Mouse (Mus musculus) stomach, embryonic 16.5 days (tissue): ENCODE results near the gene Bcor. TPM values are rescaled to one million over a fixed set of nuclear protein-coding genes. Genes with fewer than 3 reads are reported as not detected.

Source experiments
- ATAC-seq: fragments of 200-750 bp; cut with Nextera tagmentation; 2 replicates; pipeline ENCODE4 v1.8.0; 2017; ENCODE audit warnings: moderate number of reproducible peaks, moderate TSS enrichment; ENCODE audit not compliant: insufficient read depth, low FRiP score
- H3K27ac ChIP-seq: fragments of 300-500 bp; sonication (generic); 2 replicates; pipeline ENCODE4 v1.5.1; 2014; ENCODE audit warnings: low read length
- H3K27me3 ChIP-seq: fragments of 300-500 bp; sonication (generic); 2 replicates; pipeline ENCODE4 v1.6.1; 2014; ENCODE audit warnings: low read length, control low read depth, mixed read lengths; ENCODE audit not compliant: control insufficient read depth, insufficient read depth
- H3K36me3 ChIP-seq: fragments of 300-500 bp; sonication (generic); 2 replicates; pipeline ENCODE4 v1.6.1; 2014; ENCODE audit warnings: low read length; ENCODE audit not compliant: control insufficient read depth, insufficient read depth
- H3K4me1 ChIP-seq: fragments of 300-500 bp; sonication (generic); 2 replicates; pipeline ENCODE4 v1.6.1; 2014; ENCODE audit warnings: low read length, control low read depth, mixed read lengths; ENCODE audit not compliant: control insufficient read depth, insufficient read depth
- H3K4me2 ChIP-seq: fragments of 300-500 bp; sonication (generic); 2 replicates; pipeline ENCODE4 v1.6.1; 2014; ENCODE audit warnings: low read depth, low read length, mixed read lengths
- H3K4me3 ChIP-seq: fragments of 300-500 bp; sonication (generic); replicated peaks from 2 replicates; pipeline ENCODE4 v1.5.1; 2014; ENCODE audit warnings: mild to moderate bottlenecking, low read length
- H3K9ac ChIP-seq: fragments of 300-500 bp; sonication (generic); 2 replicates; pipeline ENCODE4 v1.6.1; 2014; ENCODE audit warnings: low read length
- H3K9me3 ChIP-seq: fragments of 300-500 bp; sonication (generic); replicated peaks from 2 replicates; pipeline ENCODE4 v1.6.1; 2016; ENCODE audit warnings: low read length, control low read depth; ENCODE audit not compliant: control insufficient read depth
- WGBS: fragments of 180-500 bp; shearing (Covaris S2); extraction: QIAGEN DNeasy Blood & Tissue Kit; methylation state at CpG from one replicate; pipeline ENCODE4 v1.1.7; 2014; 5-methylcytosine and 5-hydroxymethylcytosine counted together
- polyA plus RNA-seq: library from polyadenylated mRNA; unstranded; fragments of >200 nt; fragmentation: Nextera tagmentation; extraction: Ambion mirVana; gene quantifications from 2 replicates; pipeline ENCODE4 v1.2.1, GENCODE M21; 2015

Bcor gene
- polyA plus RNA-seq, 1 experiment from 2014 or later: 13.9 TPM

DNA sequence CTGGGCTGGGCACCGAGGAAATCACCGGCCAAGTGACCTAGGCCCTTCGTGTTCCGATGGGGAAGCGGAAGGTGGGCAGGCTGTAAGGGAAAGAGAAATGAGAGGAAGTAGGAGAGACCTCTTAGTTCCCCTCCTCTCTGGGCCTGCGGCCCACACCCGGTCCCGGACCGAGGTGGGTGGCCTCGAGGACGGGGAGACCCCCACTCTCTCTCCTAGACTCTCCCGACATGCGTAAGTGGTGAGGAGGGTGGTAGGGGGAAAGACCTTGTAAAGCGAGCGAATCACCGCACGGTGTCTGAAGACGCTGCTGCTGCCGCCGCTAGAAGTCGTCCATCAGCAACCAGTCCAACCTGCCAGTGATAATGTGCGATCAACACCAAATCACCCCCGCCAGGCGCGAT lies 23.0 kb downstream of the Bcor start:
- no peaks in the 10 kb centered on the region for H3K9me3 ChIP-seq
- H3K36me3 ChIP-seq: no peaks in the 10 kb centered on the region
- H3K4me2 ChIP-seq: peak overlapping the region; percentile 81
- 4% methylated on average over 24 of the region's 25 CpGs for WGBS
- peak overlapping the region; percentile 64 for H3K9ac ChIP-seq
- peaks cover 42% of the 10 kb centered on the region; the same call in 1 of the 2 replicates for H3K27me3 ChIP-seq
- H3K4me1 ChIP-seq: 0 out of 2 replicates have a peak, but pooled peaks cover 13% of the 10 kb centered on the region
- peak overlapping the region; percentile 43 for H3K4me3 ChIP-seq
- H3K27ac ChIP-seq: peak overlapping the region; percentile 74; the same call in 1 of the 2 replicates
- ATAC-seq: no peak

DNA sequence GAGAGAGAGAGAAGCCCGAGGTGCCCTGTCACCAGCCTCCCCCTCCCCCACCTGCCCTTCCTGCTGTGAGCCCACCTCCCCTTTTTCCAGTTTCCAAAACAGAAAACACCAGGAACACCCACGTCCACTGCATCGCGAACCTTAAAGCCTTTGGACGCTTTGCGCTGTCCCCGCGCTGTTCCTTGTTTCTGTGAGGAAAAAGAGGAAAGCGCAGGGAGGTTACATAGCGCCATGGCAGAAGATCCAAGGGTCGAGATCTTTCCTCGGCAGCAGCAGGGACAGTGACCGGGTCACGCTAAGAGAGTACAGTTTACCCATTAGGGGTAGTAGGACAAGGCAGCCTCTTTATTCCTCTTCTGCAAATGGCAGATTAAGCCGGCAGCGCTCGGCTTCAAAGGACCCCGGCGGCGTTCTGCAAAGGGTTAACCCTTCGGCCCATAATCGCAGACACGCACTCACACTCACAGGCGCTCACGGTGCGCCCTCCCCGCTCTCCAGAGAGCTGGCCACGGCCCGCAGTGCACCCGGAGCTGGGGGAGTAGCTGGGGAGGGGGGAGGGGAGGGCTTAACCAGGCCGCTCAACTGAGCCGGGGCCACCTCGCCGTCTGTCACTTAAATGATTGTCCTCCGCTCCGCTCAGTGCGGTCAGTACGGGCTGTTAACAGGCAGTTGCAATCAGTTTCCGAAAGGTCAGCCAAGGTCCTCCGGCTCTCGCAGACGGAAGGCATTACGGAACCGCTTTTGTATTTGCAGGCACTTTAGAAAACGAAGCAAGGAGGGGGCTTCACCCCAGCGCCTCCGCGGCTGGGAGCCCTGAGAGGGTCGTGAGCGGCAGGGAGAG lies 23.7 kb downstream of the Bcor start:
- H3K4me1 ChIP-seq: 0 out of 2 replicates have a peak, but pooled peaks cover 13% of the 10 kb centered on the region
- no peaks in the 10 kb centered on the region for H3K9me3 ChIP-seq
- H3K27me3 ChIP-seq: peaks cover 45% of the 10 kb centered on the region; the same call in 1 of the 2 replicates
- no peak for ATAC-seq
- H3K27ac ChIP-seq: peak overlapping the region; percentile 74
- WGBS: 1% methylated on average over 48 of the region's 50 CpGs
- no peaks in the 10 kb centered on the region for H3K36me3 ChIP-seq
- peak overlapping the region; percentile 64 for H3K9ac ChIP-seq
- H3K4me3 ChIP-seq: peak overlapping the region; percentile 43
- H3K4me2 ChIP-seq: peak overlapping the region; percentile 81

DNA sequence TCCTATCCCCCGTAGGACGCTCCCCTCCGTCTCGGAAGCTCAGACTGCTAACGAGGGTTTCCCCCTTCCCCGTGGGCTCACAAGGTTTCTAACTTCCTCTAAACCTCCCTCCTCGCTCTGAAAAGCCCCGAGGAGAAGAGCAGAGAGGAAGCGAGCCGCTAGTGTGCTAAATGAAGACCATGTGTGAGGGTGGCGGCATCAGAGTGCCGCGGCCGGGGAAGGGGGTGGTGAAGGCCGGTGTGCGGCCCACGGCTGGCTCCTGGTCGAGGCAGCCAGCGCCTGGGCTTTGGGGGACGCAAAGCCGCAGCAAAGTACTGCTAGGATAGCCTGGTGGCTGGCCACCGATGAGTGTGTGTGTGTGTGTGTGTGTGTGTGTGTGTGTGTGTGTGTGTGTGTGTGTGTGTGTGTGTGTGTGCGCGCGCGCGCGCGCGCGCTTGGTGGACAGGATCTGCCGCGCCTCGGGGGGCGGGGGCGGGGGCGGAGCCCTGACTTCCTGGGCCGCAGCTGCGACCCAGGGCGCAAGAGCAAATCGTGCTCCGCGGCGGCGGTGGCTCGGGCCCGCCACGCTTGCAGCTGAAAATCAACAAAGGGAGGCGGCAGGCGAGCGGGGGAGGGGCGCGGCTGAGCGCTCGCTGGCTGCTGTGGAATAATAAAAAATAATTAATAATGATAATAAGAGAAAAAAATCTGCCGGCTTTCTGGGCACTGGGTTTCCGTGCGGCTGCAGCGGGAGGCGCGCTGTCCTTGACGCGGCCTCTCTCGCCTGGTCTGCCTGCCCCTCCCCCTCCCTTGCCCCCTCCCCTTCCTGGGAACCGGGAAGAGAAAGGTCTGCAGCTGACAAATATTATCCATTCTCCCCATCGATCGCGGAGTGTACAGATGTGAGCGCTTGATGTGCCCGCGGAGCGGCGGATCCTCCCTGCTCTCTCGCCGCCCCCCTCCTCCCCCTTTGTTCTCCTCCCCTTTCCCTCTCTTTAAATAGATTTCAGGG lies 24.7 kb downstream of the Bcor start:
- peak overlapping the region; percentile 66 for H3K9ac ChIP-seq
- peak overlapping the region; percentile 85 for H3K27ac ChIP-seq
- H3K4me1 ChIP-seq: 0 out of 2 replicates have a peak, but pooled peaks cover 13% of the 10 kb centered on the region
- H3K27me3 ChIP-seq: peaks cover 49% of the 10 kb centered on the region; the same call in 1 of the 2 replicates
- 4% methylated on average over 54 of the region's 75 CpGs for WGBS
- peak; percentile 45 for ATAC-seq
- no peaks in the 10 kb centered on the region for H3K9me3 ChIP-seq
- H3K36me3 ChIP-seq: no peaks in the 10 kb centered on the region
- peak overlapping the region; percentile 43 for H3K4me3 ChIP-seq
- peak overlapping the region; percentile 81 for H3K4me2 ChIP-seq

DNA sequence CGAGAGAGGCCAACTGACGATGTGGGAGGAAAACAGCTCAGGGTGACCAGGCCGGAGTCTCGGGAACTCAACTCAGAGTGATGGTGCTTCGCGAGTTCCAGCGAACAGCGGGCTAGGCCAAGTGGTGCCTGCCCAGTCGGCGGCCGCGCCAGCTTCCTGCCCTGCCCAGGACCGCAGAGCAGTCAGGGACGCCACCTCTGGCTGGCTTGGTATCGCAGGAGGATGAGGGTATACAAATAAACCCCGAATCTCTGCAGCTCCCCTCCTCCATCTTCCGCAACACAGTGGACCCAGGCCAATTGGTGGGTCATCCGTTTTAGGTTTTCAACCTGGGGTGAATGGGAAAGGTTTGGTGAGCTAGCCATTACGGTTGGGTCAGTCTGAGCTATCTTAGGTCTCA lies 25.6 kb downstream of the Bcor start:
- Histone ChIP-seq H3K27ac (peak overlapping the region; percentile 37; the same call in 1 of the 2 replicates), H3K4me3 (no peak overlapping the region; the same call in 1 of the 2 replicates), H3K27me3 (peaks cover 47% of the 10 kb centered on the region), H3K4me2 (peak overlapping the region; percentile 81), H3K4me1 (peaks cover 13% of the 10 kb centered on the region; the same call in 1 of the 2 replicates), H3K9me3 (no peaks in the 10 kb centered on the region), H3K36me3 (no peaks in the 10 kb centered on the region), H3K9ac (peak overlapping the region; percentile 66; the same call in 1 of the 2 replicates)
- no peak for ATAC-seq
- 10% methylated on average over 19 of the region's 19 CpGs for WGBS

DNA sequence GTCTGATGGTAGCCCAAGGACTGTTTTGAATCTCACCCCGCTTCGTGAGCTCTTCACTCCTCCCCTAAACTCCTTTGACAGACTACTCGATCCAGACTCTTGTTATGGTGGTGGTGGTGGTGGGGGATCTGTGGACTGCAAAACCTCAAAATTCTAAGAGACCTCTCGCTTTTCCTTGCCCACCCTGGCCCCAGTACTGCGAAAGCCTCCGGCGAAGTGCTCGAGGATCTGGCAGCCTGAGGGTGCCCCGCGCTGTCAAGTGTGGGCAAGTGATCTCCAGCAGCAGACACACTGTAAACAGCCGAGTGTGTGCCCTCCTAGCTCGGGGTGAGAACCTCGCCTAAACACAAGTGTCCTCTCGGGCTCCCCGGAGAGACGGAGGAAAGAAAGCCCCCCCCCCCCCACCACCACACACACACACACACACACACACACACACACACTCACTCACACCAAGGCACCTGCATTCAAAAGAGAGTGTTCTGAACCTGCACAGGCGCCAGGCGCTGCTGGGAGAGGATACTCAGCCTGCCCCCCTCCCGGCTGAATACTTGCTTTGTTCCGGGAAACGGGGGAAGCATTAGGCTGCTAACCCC lies 26.2 kb downstream of the Bcor start:
- 10% methylated on average over 18 of the region's 21 CpGs for WGBS
- Histone ChIP-seq H3K9me3 (no peaks in the 10 kb centered on the region), H3K4me3 (peak overlapping the region; percentile 32), H3K36me3 (no peaks in the 10 kb centered on the region), H3K27ac (peak overlapping the region; percentile 70), H3K4me1 (peaks cover 15% of the 10 kb centered on the region), H3K27me3 (peaks cover 51% of the 10 kb centered on the region), H3K9ac (peak overlapping the region; percentile 60), H3K4me2 (peak overlapping the region; percentile 81)
- no peak for ATAC-seq

DNA sequence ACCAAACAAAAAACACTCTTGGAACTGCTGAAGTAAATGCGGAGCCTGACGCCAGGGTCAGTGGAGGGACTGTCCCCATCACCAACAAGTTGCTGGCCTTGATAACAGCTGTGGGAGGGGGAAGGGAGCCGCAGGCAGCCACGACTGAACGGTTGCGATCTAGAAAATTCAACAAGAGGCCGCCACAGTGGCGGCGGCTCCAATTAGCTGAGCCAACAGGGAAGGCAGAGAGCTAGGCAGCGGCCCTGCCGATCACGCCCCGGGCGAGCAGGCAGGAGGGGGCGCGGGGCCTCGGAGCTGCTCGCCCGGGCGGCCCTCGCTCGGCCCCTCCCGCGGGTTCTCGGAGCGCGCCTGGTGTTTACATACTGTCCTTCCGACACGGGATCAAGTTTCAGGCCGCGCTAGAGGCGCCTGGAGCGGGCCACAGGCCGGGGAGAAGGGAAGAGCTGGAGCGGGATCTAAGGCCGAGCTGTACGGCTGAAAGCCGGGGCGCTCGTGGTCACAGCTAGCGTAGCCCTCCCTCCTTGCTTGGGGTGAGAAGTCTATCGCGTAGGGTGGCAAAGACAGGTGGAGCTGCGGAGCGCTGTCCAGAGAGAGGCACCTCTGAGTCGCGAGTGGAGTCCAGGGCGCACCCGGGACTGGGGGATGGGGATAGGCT lies 26.8 kb downstream of the Bcor start:
- H3K4me2 ChIP-seq: peak overlapping the region; percentile 62
- ATAC-seq: peak; percentile 53

DNA sequence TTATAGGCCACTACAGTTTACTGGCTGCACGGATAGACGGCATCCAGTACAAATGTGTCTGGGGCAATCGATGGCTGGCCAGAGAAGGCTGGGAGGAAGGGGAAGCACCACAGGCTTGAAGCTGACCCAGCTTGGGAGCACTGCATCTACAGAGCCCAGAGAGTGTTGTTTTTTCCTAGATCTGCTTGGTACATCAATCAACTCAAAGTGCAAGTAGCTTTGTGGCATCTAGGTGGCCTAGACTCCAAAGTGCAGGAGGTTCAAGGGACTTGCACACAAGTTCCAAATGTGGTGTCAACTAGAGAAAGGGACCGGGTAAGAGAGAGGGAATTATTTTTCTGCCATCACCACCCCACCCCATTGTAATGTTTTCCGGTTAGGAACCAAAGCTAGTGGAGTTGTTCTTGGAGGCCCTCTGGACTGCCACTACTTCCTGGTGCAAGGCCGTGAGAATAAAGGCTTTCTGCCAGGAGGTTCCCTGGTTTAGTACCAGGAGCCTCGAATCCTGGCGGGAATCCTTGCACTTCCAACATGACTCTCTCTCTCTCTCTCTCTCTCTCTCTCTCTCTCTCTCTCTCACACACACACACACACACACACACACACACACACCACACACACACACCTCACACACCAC lies 27.5 kb downstream of the Bcor start:
- Histone ChIP-seq H3K4me3 (no peak overlapping the region), H3K27me3 (peaks cover 55% of the 10 kb centered on the region), H3K27ac (no peak overlapping the region), H3K9ac (no peak overlapping the region; the same call in 1 of the 2 replicates), H3K4me2 (peak overlapping the region; percentile 62; the same call in 1 of the 2 replicates), H3K36me3 (no peaks in the 10 kb centered on the region), H3K4me1 (peaks cover 15% of the 10 kb centered on the region), H3K9me3 (no peaks in the 10 kb centered on the region)
- no peak for ATAC-seq
- WGBS: 35% methylated on average over 8 of the region's 8 CpGs

More for the DNA sequence above, 26.8 kb downstream of the Bcor start:
- peak overlapping the region; percentile 70 for H3K27ac ChIP-seq
- no peaks in the 10 kb centered on the region for H3K36me3 ChIP-seq
- 3% methylated on average over 49 of the region's 49 CpGs for WGBS
- peak overlapping the region; percentile 32 for H3K4me3 ChIP-seq
- H3K9ac ChIP-seq: peak overlapping the region; percentile 60
- peaks cover 56% of the 10 kb centered on the region for H3K27me3 ChIP-seq
- no peaks in the 10 kb centered on the region for H3K9me3 ChIP-seq
- peaks cover 17% of the 10 kb centered on the region for H3K4me1 ChIP-seq
